Mouse (Mus musculus) adrenal gland, adult 2 months (tissue): ENCODE measurements around the gene Moxd2. TPM values are rescaled to one million over a fixed set of nuclear protein-coding genes. Genes with fewer than 3 reads are reported as not detected.
A peak's percentile ranks its signal among the peaks of the same experiment; 100 is the strongest.

ENCODE experiments used
- DNase-seq: peaks from one replicate; pipeline ENCODE4 v3.0.0; 2021
- long read RNA-seq: library from polyadenylated mRNA; stranded (forward); transcript quantifications from one replicate; pipeline ENCODE4 v2.0.0, GENCODE M21; 2021
- polyA plus RNA-seq: library from polyadenylated mRNA; depleted of rRNA; stranded (reverse); fragments of >200 nt; gene quantifications from 2 replicates; pipeline ENCODE4 v1.2.3, GENCODE M21; 2012; rRNA removed
- total RNA-seq, 2 experiments: library from RNA; stranded (reverse); gene quantifications; 2 replicates each; pipeline ENCODE4 v1.2.3; 2021

Moxd2 gene
- not detected for total RNA-seq
- not detected in 2 replicates for polyA plus RNA-seq
- long read RNA-seq: 0 reads

- no peak for DNase-seq
Measured at GRCm38 (mm10) chr6:40887394-40887793, at the start of gene Moxd2. Moxd2 (minus strand) TSS chr6:40887494.

DNA sequence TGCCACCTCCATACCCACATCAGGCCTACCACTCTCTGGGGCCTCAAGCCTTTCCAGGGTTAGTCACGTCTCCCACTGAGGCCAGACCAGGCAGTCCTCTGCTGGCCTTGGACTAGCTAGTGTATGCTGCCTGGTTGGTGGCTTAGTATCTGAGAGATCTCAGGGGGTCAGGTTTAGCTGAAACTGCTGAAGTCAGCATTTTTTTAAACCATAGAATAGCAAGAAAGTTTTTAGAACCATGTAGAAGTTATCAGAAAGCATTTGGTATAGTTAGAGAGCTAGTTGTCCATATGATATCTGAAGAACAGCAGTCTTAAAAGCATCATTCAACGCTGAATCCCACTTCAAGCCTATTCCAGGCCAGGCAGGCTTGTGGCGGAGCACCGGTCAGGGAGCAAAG is 32.7 kb upstream of the Moxd2 start:
- DNase-seq: no peak

GRCm38 (mm10) chr6:40900287-40900686 is 13.0 kb upstream of the Moxd2 start, which contains the start of gene Prss58:
Prss58 (minus strand) TSS chr6:40900387.
- no peak for DNase-seq

DNA sequence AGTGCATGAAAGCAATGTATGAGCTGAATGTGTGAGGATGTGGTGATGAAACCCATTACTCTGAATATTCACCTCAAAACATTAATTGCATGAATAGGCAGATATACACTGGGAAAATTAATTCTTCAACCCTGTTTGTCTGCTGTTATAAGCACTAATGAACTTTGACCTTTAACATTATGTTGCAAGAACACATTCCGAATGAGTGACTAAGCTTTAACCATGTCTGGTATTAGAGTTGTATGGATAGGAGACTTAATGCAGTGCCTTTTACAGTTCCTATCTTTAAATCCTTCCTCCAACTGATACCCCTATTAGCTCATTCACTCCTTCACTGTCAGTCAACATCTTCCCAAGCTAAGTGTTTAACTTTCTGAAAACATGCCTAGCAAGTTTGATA is 7.4 kb upstream of the Moxd2 start:
- DNase-seq: no peak

GRCm38 (mm10) chr6:40893577-40893976 is 6.3 kb upstream of the Moxd2 start:
- peak; percentile 27 for DNase-seq

GRCm38 (mm10) chr6:40891754-40892153 is 4.5 kb upstream of the Moxd2 start:
- DNase-seq: no peak

DNA sequence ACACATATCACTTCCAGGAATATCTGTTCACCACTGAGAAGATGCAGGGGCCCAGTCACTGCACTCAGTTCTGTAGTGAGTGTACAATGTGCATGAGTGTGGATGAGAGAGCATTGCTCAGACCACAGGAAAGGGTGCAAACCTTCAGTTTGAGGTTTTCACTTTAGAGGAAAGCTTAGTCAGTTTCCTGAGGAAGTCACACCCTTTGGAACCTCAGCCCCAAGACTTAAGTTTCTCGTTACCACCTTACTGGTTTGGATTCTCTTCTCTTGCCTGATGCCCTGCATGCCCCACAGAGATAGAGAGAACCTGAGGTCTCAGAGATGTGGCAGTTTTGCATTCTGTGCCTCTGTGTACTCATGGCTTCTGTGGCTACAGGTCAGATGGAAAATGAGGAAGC is 3.7 kb upstream of the Moxd2 start:
- no peak for DNase-seq

DNA sequence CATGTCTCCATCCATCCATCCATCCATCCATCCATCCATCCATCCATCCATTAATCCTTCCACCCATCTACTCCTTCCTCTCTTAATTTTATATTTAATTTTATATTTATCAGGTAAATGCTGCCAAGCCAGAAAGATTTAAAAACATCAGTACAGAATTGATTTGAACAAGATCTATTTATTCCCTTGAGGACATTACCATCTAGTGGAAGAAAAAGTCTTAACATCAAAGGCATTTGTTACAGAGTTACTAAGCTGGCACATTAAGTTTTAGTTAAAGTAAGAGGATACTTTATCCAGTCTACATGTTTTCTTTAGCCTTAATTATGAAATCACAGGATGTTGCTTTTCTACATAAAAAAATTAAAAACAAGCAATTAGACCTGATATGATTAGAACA is 42.0 kb downstream of the Moxd2 start:
- no peak for DNase-seq

Other genes starting within 250 kb of the Moxd2 start
- not detected for gene Prss58, start 12.9 kb upstream of the Moxd2 start, total RNA-seq
- gene Prss58, start 12.9 kb upstream of the Moxd2 start, polyA plus RNA-seq: not detected in 2 replicates
- gene 1700074P13Rik, start 53.1 kb upstream of the Moxd2 start, total RNA-seq: not detected
- gene 1700074P13Rik, start 53.1 kb upstream of the Moxd2 start, polyA plus RNA-seq: not detected in 2 replicates
- not detected for gene Gm4744, start 64.4 kb upstream of the Moxd2 start, total RNA-seq
- not detected in 2 replicates for gene Gm4744, start 64.4 kb upstream of the Moxd2 start, polyA plus RNA-seq
- not detected for gene 1810009J06Rik, start 77.3 kb upstream of the Moxd2 start, total RNA-seq
- not detected in 2 replicates for gene 1810009J06Rik, start 77.3 kb upstream of the Moxd2 start, polyA plus RNA-seq
- not detected for gene Gm2663, start 112.0 kb upstream of the Moxd2 start, total RNA-seq
- not detected in 2 replicates for gene Gm2663, start 112.0 kb upstream of the Moxd2 start, polyA plus RNA-seq
- gene 2210010C04Rik, start 148.0 kb upstream of the Moxd2 start, total RNA-seq: not detected
- gene 2210010C04Rik, start 148.0 kb upstream of the Moxd2 start, polyA plus RNA-seq: 0.08 TPM in 1 of 2 replicates, not detected in the other